Mouse (Mus musculus) right cerebral cortex, adult 18-20 months (tissue): Measurements from ENCODE around the gene Plxnc1.

Experiments used
- DNase-seq: peaks from one replicate; pipeline ENCODE4 v3.0.0; 2022; ENCODE audit warnings: mixed read lengths

Plxnc1 gene

GRCm38 (mm10) chr10:94864199-94864928 lies 80.3 kb downstream of the Plxnc1 start:
- no peak for DNase-seq

- no peak for DNase-seq
These were observed 81.4 kb downstream of the Plxnc1 start for GRCm38 (mm10) chr10:94863251-94863650.

- no peak for DNase-seq
These were observed 83.8 kb downstream of the Plxnc1 start for GRCm38 (mm10) chr10:94860870-94861269.

GRCm38 (mm10) chr10:94858277-94859033 lies 86.2 kb downstream of the Plxnc1 start:
- no peak for DNase-seq

- DNase-seq = no peak
These were observed 94.1 kb downstream of the Plxnc1 start for GRCm38 (mm10) chr10:94850565-94850964.

GRCm38 (mm10) chr10:94849930-94850329 lies 94.7 kb downstream of the Plxnc1 start:
- DNase-seq = no peak

GRCm38 (mm10) chr10:94849360-94849759 lies 95.3 kb downstream of the Plxnc1 start:
- DNase-seq = no peak

GRCm38 (mm10) chr10:94848344-94848743 lies 96.3 kb downstream of the Plxnc1 start:
- no peak for DNase-seq

- no peak for DNase-seq
These were observed 98.0 kb downstream of the Plxnc1 start for GRCm38 (mm10) chr10:94846501-94847105.

GRCm38 (mm10) chr10:94844692-94845091 lies 99.9 kb downstream of the Plxnc1 start:
- DNase-seq = no peak

- DNase-seq = no peak
These were observed 108.8 kb downstream of the Plxnc1 start for GRCm38 (mm10) chr10:94835874-94836273.

- DNase-seq = peak; percentile 90
These were observed 115.2 kb downstream of the Plxnc1 start for GRCm38 (mm10) chr10:94829407-94829806.

GRCm38 (mm10) chr10:94828734-94829230 lies 115.9 kb downstream of the Plxnc1 start:
- no peak for DNase-seq

- DNase-seq = no peak
These were observed 116.5 kb downstream of the Plxnc1 start for GRCm38 (mm10) chr10:94827890-94828733.

- DNase-seq = no peak
These were observed 117.3 kb downstream of the Plxnc1 start for GRCm38 (mm10) chr10:94827325-94827724.

- DNase-seq = no peak
These were observed 118.2 kb downstream of the Plxnc1 start for GRCm38 (mm10) chr10:94826436-94826835.

GRCm38 (mm10) chr10:94825951-94826350 lies 118.7 kb downstream of the Plxnc1 start:
- DNase-seq = no peak

- DNase-seq = no peak
These were observed 120.5 kb downstream of the Plxnc1 start for GRCm38 (mm10) chr10:94823971-94824760.

- peak; percentile 24 for DNase-seq
These were observed 125.6 kb downstream of the Plxnc1 start for GRCm38 (mm10) chr10:94818781-94819665.

GRCm38 (mm10) chr10:94818127-94818526 lies 126.5 kb downstream of the Plxnc1 start:
- no peak for DNase-seq
